Mouse (Mus musculus) heart, embryonic 11.5 days (tissue): ENCODE measurements around the gene Rgma. TPM values are rescaled to one million over a fixed set of nuclear protein-coding genes. Genes with fewer than 3 reads are reported as not detected.

Source experiments
- ATAC-seq: fragments of 200-750 bp; cut with Nextera tagmentation; replicated peaks from 2 replicates; pipeline ENCODE4 v1.8.0; 2017; ENCODE audit warnings: moderate library complexity; ENCODE audit not compliant: insufficient number of reproducible peaks, low FRiP score, low TSS enrichment
- H3K27ac ChIP-seq: fragments of 300-500 bp; sonication (generic); 2 replicates; pipeline ENCODE4 v1.5.1; 2014; ENCODE audit warnings: mild to moderate bottlenecking, low read depth, low read length
- H3K27me3 ChIP-seq: fragments of 300-500 bp; sonication (generic); 2 replicates; pipeline ENCODE4 v1.6.1; 2014; ENCODE audit warnings: mild to moderate bottlenecking, low read length, mixed read lengths; ENCODE audit not compliant: control insufficient read depth, insufficient read depth
- H3K36me3 ChIP-seq: fragments of 300-500 bp; sonication (generic); 2 replicates; pipeline ENCODE4 v1.6.1; 2014; ENCODE audit warnings: mild to moderate bottlenecking, low read length, moderate library complexity, mixed read lengths; ENCODE audit not compliant: control insufficient read depth, insufficient read depth
- H3K4me1 ChIP-seq: fragments of 300-500 bp; sonication (generic); 2 replicates; pipeline ENCODE4 v1.6.1; 2014; ENCODE audit warnings: low read length; ENCODE audit not compliant: control insufficient read depth, insufficient read depth
- H3K4me2 ChIP-seq: fragments of 300-500 bp; sonication (generic); 2 replicates; pipeline ENCODE4 v1.6.1; 2014; ENCODE audit warnings: mild to moderate bottlenecking, moderate library complexity
- H3K4me3 ChIP-seq: fragments of 300-500 bp; sonication (generic); 2 replicates; pipeline ENCODE4 v1.5.1; 2014; ENCODE audit warnings: low read depth, low read length
- H3K9ac ChIP-seq: fragments of 300-500 bp; sonication (generic); 2 replicates; pipeline ENCODE4 v1.6.1; 2014; ENCODE audit warnings: mild to moderate bottlenecking, low read depth, low read length, moderate library complexity
- H3K9me3 ChIP-seq: fragments of 300-500 bp; sonication (generic); replicated peaks from 2 replicates; pipeline ENCODE4 v1.6.1; 2016; ENCODE audit warnings: low read length; ENCODE audit not compliant: control insufficient read depth
- WGBS: fragments of 180-500 bp; shearing (Covaris S2); extraction: QIAGEN DNeasy Blood & Tissue Kit; methylation state at CpG from one replicate; pipeline ENCODE4 v1.1.7; 2014; ENCODE audit not compliant: insufficient replicate concordance; 5-methylcytosine and 5-hydroxymethylcytosine counted together
- polyA plus RNA-seq: library from polyadenylated mRNA; unstranded; fragments of >200 nt; fragmentation: Nextera tagmentation; extraction: Ambion mirVana; gene quantifications from 2 replicates; pipeline ENCODE4 v1.2.1, GENCODE M21; 2014

Gene Rgma
- polyA plus RNA-seq, 1 experiment from 2014 or later, result 5.8 TPM

DNA sequence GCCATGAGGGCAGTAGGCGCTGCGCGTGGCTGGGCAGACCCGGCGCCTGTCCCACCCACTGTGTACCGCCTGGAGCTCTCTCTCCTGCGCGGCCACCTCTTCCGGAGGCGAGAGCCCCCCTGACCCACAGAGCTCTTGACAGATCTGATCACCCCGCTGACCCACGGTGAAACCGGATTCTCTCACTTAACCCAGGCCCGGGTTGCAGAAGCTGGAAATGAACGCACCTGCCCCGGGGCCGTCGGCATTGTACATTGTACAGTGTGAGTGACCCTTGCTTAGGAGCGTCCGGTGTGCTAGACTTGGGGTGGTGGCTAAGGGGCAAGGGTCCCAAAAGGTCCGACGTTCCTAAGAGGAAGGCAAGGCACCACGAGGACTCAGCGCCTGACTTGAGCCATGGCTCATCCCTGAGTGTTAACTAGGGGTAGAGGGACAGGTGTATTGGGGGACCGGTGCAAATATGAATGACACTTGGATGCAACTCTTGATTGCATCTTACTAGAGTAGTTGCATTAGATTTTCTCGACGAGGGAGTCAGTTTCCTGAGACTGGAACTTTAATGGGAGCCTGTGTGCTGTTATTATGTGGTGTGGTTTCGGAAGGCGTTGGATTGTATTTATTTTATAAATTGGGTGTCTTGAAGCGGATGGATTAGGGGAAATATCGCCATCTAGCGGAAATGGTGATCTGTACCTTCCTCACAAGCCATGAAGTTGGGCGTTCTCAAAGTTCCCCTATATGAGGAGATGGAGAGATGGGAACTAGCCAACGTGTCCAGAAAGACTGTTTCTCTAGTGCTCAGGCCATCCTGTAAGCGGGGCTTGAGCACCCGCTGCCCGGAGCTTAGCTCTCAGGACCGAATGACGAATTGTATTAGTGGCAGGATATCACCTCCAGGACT is 1.0 kb downstream of the Rgma start:
- 1% methylated on average over 39 of the region's 39 CpGs for WGBS
- no peak overlapping the region for H3K27ac ChIP-seq
- H3K27me3 ChIP-seq, result peaks cover 71% of the 10 kb centered on the region
- peaks cover 6% of the 10 kb centered on the region; the same call in 1 of the 2 replicates for H3K4me1 ChIP-seq
- no peak for ATAC-seq
- no peaks in the 10 kb centered on the region for H3K9me3 ChIP-seq
- H3K4me2 ChIP-seq, result peak overlapping the region; percentile 82
- no peaks in the 10 kb centered on the region for H3K36me3 ChIP-seq
- peak overlapping the region; percentile 62 for H3K4me3 ChIP-seq
- H3K9ac ChIP-seq, result peak overlapping the region; percentile 47; the same call in 1 of the 2 replicates

DNA sequence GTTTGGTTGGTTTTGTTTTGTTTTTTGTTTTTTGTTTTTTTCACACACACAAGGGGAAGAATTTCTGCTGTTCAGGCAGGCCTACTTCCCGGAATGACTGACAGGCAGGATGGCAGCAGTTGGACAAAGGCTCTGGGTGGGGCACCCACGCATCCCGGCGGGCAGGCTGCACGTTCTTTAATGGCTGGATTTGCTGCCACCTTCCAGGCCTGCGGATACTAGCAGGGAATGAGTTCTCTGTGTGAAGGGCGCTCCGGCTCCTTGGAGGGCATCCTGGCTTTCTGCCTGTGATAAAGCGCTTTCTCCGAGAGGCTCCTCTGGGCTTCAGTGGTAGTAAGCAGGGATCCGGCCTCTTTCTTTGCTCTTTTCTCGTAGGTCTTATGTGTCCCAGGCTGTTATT is 2.0 kb downstream of the Rgma start:
- peaks cover 6% of the 10 kb centered on the region; the same call in 1 of the 2 replicates for H3K4me1 ChIP-seq
- no peaks in the 10 kb centered on the region for H3K9me3 ChIP-seq
- H3K27ac ChIP-seq, result no peak overlapping the region
- no peak overlapping the region for H3K4me2 ChIP-seq
- no peak overlapping the region for H3K9ac ChIP-seq
- H3K4me3 ChIP-seq, result no peak overlapping the region
- peaks cover 62% of the 10 kb centered on the region for H3K27me3 ChIP-seq
- no peak for ATAC-seq
- 53% methylated on average over 12 of the region's 12 CpGs for WGBS
- no peaks in the 10 kb centered on the region for H3K36me3 ChIP-seq

DNA sequence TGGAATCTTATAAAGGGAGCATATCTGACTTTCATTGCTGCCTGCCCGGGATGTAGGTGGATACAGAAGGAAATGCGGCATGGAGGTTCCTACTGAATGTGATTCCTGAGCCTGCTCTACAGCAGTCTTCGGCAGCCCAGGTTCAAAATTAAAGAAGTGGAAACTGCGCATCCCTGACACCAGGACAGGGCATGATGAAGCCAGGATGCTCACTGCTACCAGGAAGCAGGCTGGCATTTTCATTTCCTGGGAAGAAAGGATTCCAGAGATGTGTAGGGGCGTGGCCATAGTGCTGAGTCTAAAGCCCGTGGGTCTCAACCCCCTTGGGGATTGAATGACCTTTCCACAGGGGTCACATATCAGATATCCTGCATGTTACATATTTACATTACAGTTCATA is 2.7 kb downstream of the Rgma start:
- WGBS, result 71% methylated on average over 6 of the region's 6 CpGs
- no peaks in the 10 kb centered on the region for H3K9me3 ChIP-seq
- H3K4me2 ChIP-seq, result no peak overlapping the region
- H3K27me3 ChIP-seq, result peaks cover 58% of the 10 kb centered on the region
- no peak for ATAC-seq
- H3K9ac ChIP-seq, result no peak overlapping the region
- H3K27ac ChIP-seq, result no peak overlapping the region
- H3K4me3 ChIP-seq, result no peak overlapping the region
- H3K36me3 ChIP-seq, result no peaks in the 10 kb centered on the region
- peaks cover 6% of the 10 kb centered on the region; the same call in 1 of the 2 replicates for H3K4me1 ChIP-seq

DNA sequence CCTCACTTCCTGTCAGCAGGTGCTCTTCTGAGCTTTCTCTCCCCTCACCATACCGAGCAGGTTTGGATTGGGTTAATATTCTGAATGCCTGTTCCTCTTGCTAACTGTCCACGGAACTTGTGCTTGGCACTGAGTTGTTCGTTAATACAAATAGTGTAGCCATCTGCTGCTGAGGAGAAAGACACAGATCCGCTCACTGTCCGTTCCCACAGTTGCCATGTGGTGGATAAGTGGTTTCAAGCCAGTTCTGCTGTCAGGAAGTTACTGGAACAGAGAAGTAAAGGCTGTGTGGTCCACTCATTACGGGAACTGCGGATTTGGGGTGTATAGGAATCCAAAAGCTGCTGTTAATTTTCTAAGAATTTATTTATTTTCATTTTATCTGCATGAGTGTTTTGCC is 7.5 kb downstream of the Rgma start:
- H3K27me3 ChIP-seq, result peaks cover 28% of the 10 kb centered on the region
- no peak for ATAC-seq
- no peaks in the 10 kb centered on the region for H3K4me1 ChIP-seq
- no peaks in the 10 kb centered on the region for H3K9me3 ChIP-seq
- no peaks in the 10 kb centered on the region for H3K36me3 ChIP-seq
- no peak overlapping the region for H3K27ac ChIP-seq
- H3K4me2 ChIP-seq, result no peak overlapping the region
- no peak overlapping the region for H3K9ac ChIP-seq
- WGBS, result 76% methylated on average over 7 of the region's 7 CpGs
- no peak overlapping the region for H3K4me3 ChIP-seq

DNA sequence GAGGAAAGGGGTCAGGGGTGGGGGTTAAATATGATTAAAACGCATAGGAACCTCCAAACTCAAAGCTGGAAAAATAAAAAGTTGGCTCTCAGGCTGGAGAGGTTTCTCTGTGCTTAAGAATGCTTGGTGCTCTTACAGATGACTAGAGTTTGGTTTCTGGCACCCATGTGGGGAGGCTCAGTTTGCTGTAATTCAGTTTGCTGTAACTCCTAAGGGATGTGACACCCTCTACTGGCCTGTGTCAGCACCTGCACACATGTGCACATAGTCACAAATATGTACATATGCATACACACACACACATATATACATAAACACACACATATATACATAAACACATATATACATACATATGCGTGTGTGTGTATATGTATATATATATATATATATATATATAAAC is 13.6 kb downstream of the Rgma start:
- Histone ChIP-seq H3K4me3 (no peak overlapping the region), H3K4me1 (peaks cover 6% of the 10 kb centered on the region; the same call in 1 of the 2 replicates), H3K9ac (no peak overlapping the region), H3K27me3 (peaks cover 26% of the 10 kb centered on the region), H3K36me3 (no peaks in the 10 kb centered on the region), H3K4me2 (no peak overlapping the region), H3K9me3 (no peaks in the 10 kb centered on the region), H3K27ac (no peak overlapping the region)
- ATAC-seq, result no peak
- WGBS, result 53% methylated on average over 2 of the region's 2 CpGs

DNA sequence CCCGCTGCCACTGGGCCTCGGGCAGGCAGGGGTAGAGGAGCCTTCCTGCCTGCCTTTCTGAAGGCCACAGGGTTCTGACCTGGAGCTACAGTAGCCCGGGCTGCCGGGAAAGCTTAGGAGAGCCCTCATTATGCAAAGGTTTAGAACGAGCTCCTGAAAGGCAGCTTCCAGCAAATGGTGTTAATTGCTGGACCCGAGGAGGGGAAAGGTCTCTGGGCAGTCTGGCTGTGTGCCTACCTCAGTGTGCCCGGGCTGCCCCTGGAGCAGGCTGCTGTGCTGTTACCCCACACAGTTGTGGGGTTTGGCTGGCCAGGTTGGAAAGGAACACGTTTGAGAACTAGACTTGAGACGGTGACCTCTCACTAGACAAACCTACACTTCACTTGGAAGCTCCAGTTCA is 14.1 kb downstream of the Rgma start:
- H3K27me3 ChIP-seq, result peaks cover 23% of the 10 kb centered on the region
- H3K4me2 ChIP-seq, result peak overlapping the region; percentile 98
- no peaks in the 10 kb centered on the region for H3K36me3 ChIP-seq
- no peak for ATAC-seq
- WGBS, result 14% methylated on average over 9 of the region's 9 CpGs
- H3K9ac ChIP-seq, result no peak overlapping the region
- no peak overlapping the region for H3K27ac ChIP-seq
- H3K4me1 ChIP-seq, result peaks cover 6% of the 10 kb centered on the region; the same call in 1 of the 2 replicates
- H3K4me3 ChIP-seq, result peak overlapping the region; percentile 72; the same call in 1 of the 2 replicates
- H3K9me3 ChIP-seq, result no peaks in the 10 kb centered on the region

DNA sequence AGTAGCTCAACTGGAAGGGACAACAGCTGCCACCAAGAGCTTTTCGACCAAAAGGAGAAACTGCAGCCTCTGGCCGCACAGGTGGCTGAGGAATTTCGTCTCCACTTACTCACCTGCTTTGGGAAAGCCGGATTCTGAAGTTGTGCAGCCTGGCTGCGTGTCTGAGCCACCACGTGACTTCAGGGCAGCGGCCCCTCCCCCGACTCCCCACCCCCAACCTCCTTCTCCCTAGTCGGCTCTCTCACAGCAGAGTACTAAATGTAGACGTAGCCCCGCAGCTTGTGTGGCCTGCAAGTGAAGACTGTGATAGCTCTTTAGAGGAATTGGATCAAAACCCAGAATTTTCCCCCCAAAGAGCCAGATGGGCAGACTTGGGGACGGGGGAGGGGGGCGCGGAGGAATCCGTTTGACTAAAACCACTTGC is 14.6 kb downstream of the Rgma start:
- Histone ChIP-seq H3K36me3 (no peaks in the 10 kb centered on the region), H3K9ac (no peak overlapping the region), H3K4me2 (peak overlapping the region; percentile 98), H3K27me3 (peaks cover 23% of the 10 kb centered on the region), H3K9me3 (no peaks in the 10 kb centered on the region), H3K27ac (no peak overlapping the region), H3K4me1 (peaks cover 6% of the 10 kb centered on the region; the same call in 1 of the 2 replicates), H3K4me3 (peak overlapping the region; percentile 72)
- no peak for ATAC-seq
- 2% methylated on average over 15 of the region's 15 CpGs for WGBS

DNA sequence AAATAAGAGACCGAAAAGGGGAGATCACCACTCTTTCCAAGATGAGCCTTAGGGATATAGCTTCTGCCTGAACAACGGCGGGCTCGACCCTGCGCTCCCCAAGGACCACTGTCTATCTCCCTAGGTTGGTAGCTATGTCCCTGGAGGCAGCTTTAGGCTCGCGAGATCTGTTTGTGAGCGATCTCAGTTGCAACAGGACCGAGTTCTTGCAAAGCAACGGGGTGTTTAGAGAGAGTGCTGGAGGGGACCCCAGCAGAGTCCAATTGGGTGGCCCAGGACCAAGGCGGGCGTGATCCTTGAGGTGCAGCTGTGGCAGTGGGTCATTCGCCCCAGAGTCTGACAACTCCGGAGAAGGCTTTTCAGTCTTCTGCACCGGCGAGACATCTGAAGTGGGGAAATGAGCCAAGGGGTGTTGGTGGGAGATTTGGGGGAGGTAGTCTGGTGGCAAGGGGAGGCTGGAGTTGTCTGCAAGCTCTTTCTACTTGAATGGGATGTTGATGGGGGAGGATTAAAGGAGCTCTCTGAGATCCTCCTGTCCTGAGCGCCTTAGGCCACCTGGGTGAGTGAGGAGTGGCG is 15.2 kb downstream of the Rgma start:
- peaks cover 23% of the 10 kb centered on the region for H3K27me3 ChIP-seq
- peak overlapping the region; percentile 98 for H3K4me2 ChIP-seq
- H3K9ac ChIP-seq, result peak overlapping the region; percentile 78; the same call in 1 of the 2 replicates
- 2% methylated on average over 17 of the region's 18 CpGs for WGBS
- H3K27ac ChIP-seq, result no peak overlapping the region
- peaks cover 6% of the 10 kb centered on the region; the same call in 1 of the 2 replicates for H3K4me1 ChIP-seq
- peak; percentile 11; the same call in 1 of the 2 replicates for ATAC-seq
- peak overlapping the region; percentile 72 for H3K4me3 ChIP-seq
- H3K36me3 ChIP-seq, result no peaks in the 10 kb centered on the region
- H3K9me3 ChIP-seq, result no peaks in the 10 kb centered on the region
